Mouse (Mus musculus): Measurements from ENCODE around the gene Pllp. TPM values are rescaled to one million over a fixed set of nuclear protein-coding genes. Genes with fewer than 3 reads are reported as not detected.

Gene Pllp
- polyA plus RNA-seq, 1 experiment from 2014 or later, result 12.1 TPM

- Histone ChIP-seq H3K4me2 (no peak overlapping the region), H3K27me3 (peaks cover 28% of the 10 kb centered on the region), H3K9me3 (replicated peaks) (no peaks in the 10 kb centered on the region), H3K4me3 (replicated peaks) (no peak overlapping the region), H3K36me3 (no peaks in the 10 kb centered on the region), H3K9ac (no peak overlapping the region), H3K4me1 (peaks cover 24% of the 10 kb centered on the region), H3K27ac (no peak overlapping the region)
- WGBS, result 80% methylated on average over 4 of the region's 4 CpGs
- no peak for ATAC-seq (replicated peaks; ENCODE audit: low FRiP score)
Measured at GRCm38 (mm10) chr8:94700421-94700935, 4.4 kb upstream of the Pllp start.

- Histone ChIP-seq H3K27me3 (peaks cover 39% of the 10 kb centered on the region), H3K4me2 (no peak overlapping the region), H3K4me1 (peaks cover 30% of the 10 kb centered on the region), H3K9me3 (replicated peaks) (no peaks in the 10 kb centered on the region), H3K36me3 (no peaks in the 10 kb centered on the region), H3K9ac (no peak overlapping the region), H3K4me3 (replicated peaks) (no peak overlapping the region), H3K27ac (no peak overlapping the region)
- WGBS, result 77% methylated on average over 16 of the region's 16 CpGs
- ATAC-seq (replicated peaks; ENCODE audit: low FRiP score), result no peak
Measured at GRCm38 (mm10) chr8:94699366-94699765, 3.3 kb upstream of the Pllp start.

DNA sequence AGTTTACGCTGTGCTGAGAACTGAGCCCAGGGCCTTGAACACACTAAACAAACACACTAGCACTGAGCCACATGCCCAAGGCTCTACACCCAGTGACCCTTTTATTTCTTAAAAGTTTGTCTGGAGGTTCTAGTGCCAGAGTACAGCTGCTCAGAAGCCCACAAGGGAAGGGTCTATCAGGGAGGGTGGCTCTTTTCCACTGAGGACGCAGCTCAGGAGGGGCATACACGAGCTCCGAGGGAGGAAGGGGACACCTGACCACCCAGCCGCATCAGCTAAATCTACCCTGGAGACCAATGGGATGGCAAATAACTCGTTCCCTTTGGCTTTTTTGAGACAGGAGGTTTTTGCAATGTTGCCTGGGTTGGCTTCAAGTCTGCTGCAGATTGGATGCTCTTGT lies 1.9 kb upstream of the Pllp start:
- 84% methylated on average over 6 of the region's 6 CpGs for WGBS

DNA sequence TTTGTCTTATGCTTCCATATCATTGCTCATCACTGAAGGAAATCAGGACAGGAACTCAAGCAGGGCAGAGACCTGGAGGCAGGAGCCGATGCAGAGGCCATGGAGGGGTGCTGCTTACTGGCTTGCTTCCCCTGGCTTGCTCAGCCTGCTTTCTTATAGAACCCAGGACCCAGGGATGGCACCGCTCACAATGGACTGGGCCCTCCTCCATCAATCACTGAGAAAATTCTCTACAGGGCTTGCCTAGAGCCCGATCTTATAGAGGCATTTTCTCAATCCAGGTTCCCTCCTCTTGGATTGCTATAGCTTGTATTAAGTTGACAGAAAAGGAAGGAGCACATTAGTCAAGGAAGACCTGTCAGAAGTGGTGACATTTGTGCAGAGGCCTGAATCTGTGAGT lies 488 bp upstream of the Pllp start:
- Histone ChIP-seq H3K4me3 (replicated peaks) (no peak overlapping the region; the same call in 1 of the 2 replicates), H3K9ac (no peak overlapping the region), H3K9me3 (replicated peaks) (no peaks in the 10 kb centered on the region), H3K4me1 (peaks cover 21% of the 10 kb centered on the region), H3K27ac (no peak overlapping the region), H3K36me3 (no peaks in the 10 kb centered on the region), H3K27me3 (peaks cover 65% of the 10 kb centered on the region), H3K4me2 (peak overlapping the region; percentile 75)
- ATAC-seq (replicated peaks; ENCODE audit: low FRiP score), result no peak
- 54% methylated on average over 3 of the region's 3 CpGs for WGBS

More for the DNA sequence above, 1.9 kb upstream of the Pllp start:
- Histone ChIP-seq H3K9ac (no peak overlapping the region), H3K9me3 (replicated peaks) (no peaks in the 10 kb centered on the region), H3K4me3 (replicated peaks) (no peak overlapping the region), H3K36me3 (no peaks in the 10 kb centered on the region), H3K4me1 (peaks cover 26% of the 10 kb centered on the region), H3K27me3 (peaks cover 54% of the 10 kb centered on the region), H3K4me2 (no peak overlapping the region), H3K27ac (no peak overlapping the region)
- ATAC-seq (replicated peaks; ENCODE audit: low FRiP score), result no peak

- H3K4me2 ChIP-seq, result peak overlapping the region; percentile 75
- 1% methylated on average over 31 of the region's 31 CpGs for WGBS
- H3K4me3 ChIP-seq (replicated peaks), result peak overlapping the region; percentile 50
- H3K27me3 ChIP-seq, result peaks cover 65% of the 10 kb centered on the region
- peaks cover 21% of the 10 kb centered on the region for H3K4me1 ChIP-seq
- H3K9me3 ChIP-seq (replicated peaks), result no peaks in the 10 kb centered on the region
- H3K36me3 ChIP-seq, result no peaks in the 10 kb centered on the region
- no peak overlapping the region for H3K27ac ChIP-seq
- peak overlapping the region; percentile 38 for H3K9ac ChIP-seq
- peak; percentile 68 for ATAC-seq (replicated peaks; ENCODE audit: low FRiP score)
Measured at GRCm38 (mm10) chr8:94695341-94695993, 611 bp downstream of the Pllp start.

DNA sequence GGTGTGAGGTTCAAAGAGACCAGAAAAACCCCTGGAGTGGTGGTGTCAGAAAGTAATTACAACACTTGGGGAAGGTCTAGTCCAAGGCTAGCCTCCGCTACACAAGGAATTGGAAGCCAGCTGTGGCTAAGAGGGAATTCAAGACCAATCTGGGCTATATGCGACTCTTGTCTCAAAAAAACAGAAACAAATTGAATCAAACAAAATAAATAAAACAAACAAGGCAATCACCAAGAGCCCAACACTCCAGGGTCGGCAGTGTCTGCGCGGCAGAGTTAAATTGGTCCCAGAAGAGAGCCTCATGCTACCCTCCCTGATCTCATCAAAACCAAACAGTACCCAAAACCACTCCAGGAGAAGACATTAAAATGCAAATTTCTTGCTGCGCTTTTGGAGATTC lies 1.4 kb downstream of the Pllp start:
- ATAC-seq (replicated peaks; ENCODE audit: low FRiP score), result no peak
- WGBS, result 5% methylated on average over 6 of the region's 6 CpGs
- Histone ChIP-seq H3K9ac (no peak overlapping the region), H3K4me3 (replicated peaks) (peak overlapping the region; percentile 50), H3K4me1 (peaks cover 21% of the 10 kb centered on the region), H3K9me3 (replicated peaks) (no peaks in the 10 kb centered on the region), H3K27me3 (peaks cover 65% of the 10 kb centered on the region), H3K4me2 (peak overlapping the region; percentile 75), H3K27ac (no peak overlapping the region), H3K36me3 (no peaks in the 10 kb centered on the region)

DNA sequence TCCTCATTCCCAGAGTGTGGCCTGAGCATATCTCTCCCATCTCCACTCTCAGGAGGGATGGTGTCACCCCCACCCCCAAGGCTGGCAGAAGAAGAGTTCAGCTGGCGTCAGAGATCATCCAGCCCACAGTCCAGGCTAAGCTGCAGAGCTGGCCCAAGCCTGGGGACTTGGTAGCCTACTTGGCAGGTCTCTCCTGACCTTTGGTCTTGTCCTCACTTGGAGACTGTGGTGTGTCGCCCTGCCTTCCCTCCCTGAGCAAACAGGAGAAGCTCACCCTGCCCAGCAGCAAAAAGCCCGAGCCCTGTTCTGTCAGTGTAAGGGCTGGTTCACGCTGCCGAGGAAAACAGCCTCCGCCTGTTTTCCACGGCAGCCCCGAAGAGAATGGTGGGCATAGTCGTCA lies 10.1 kb downstream of the Pllp start:
- ATAC-seq (replicated peaks; ENCODE audit: low FRiP score), result no peak
- 64% methylated on average over 9 of the region's 9 CpGs for WGBS
- Histone ChIP-seq H3K9ac (no peak overlapping the region), H3K27ac (no peak overlapping the region), H3K4me2 (no peak overlapping the region), H3K27me3 (no peaks in the 10 kb centered on the region), H3K4me3 (replicated peaks) (no peak overlapping the region), H3K36me3 (no peaks in the 10 kb centered on the region), H3K9me3 (replicated peaks) (no peaks in the 10 kb centered on the region), H3K4me1 (no peaks in the 10 kb centered on the region)

DNA sequence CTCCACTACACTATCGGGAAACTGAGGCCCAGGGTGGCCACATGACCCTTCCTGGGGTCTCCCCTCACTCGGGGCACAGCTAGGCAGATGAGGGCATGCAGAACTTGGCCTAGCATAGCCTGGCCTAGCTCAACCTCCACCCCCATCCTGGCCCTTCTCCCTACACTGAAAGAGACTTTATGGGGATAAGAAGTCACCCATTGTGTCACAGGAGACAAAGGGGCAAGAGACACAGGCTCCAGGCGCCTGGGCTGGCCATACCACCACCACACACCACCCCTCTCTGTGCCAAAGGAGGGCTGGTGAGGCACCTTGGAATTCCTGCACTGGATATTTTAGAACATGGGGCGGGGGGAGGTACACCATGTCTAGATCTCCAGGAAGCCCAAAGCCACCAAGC lies 11.8 kb downstream of the Pllp start:
- Histone ChIP-seq H3K36me3 (no peaks in the 10 kb centered on the region), H3K4me1 (no peaks in the 10 kb centered on the region), H3K4me2 (no peak overlapping the region), H3K4me3 (replicated peaks) (no peak overlapping the region), H3K9me3 (replicated peaks) (0 out of 2 replicates have a peak, but pooled peaks cover 2% of the 10 kb centered on the region), H3K9ac (no peak overlapping the region), H3K27ac (no peak overlapping the region), H3K27me3 (no peaks in the 10 kb centered on the region)
- no peak for ATAC-seq (replicated peaks; ENCODE audit: low FRiP score)
- 86% methylated on average over 4 of the region's 4 CpGs for WGBS

GRCm38 (mm10) chr8:94682732-94683524 lies 13.2 kb downstream of the Pllp start:
- WGBS, result 77% methylated on average over 16 of the region's 16 CpGs
- no peak overlapping the region for H3K9ac ChIP-seq

DNA sequence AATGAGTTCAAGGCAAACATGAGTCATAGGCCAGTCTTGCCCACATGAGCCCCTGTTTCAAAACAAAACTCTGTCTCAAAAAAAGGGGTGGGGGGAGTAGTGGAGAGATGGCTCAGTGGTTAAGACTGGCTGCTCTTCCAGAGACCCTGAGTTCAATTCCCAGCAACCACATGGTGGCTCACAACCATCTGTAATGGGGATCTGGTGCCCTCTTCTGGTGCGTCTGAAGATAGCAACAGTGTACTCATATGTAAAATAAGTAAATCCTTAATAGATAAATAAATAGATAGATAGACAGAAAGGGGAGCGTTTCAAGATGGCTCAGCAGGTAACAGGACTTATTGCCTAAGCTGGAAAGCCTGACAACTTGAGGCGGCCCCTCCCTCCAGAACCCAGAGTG lies 15.7 kb downstream of the Pllp start:
- ATAC-seq (replicated peaks; ENCODE audit: low FRiP score), result no peak
- Histone ChIP-seq H3K4me1 (no peaks in the 10 kb centered on the region; the same call in 1 of the 2 replicates), H3K9me3 (replicated peaks) (0 out of 2 replicates have a peak, but pooled peaks cover 2% of the 10 kb centered on the region), H3K4me2 (no peak overlapping the region), H3K36me3 (no peaks in the 10 kb centered on the region), H3K27me3 (no peaks in the 10 kb centered on the region), H3K27ac (no peak overlapping the region), H3K9ac (no peak overlapping the region), H3K4me3 (replicated peaks) (no peak overlapping the region)
- WGBS, result 88% methylated on average over 3 of the region's 3 CpGs

More at GRCm38 (mm10) chr8:94682732-94683524, 13.2 kb downstream of the Pllp start:
- Histone ChIP-seq H3K4me2 (no peak overlapping the region), H3K4me3 (replicated peaks) (no peak overlapping the region), H3K4me1 (no peaks in the 10 kb centered on the region; the same call in 1 of the 2 replicates), H3K36me3 (no peaks in the 10 kb centered on the region), H3K27me3 (no peaks in the 10 kb centered on the region), H3K27ac (peak overlapping the region; percentile 70), H3K9me3 (replicated peaks) (0 out of 2 replicates have a peak, but pooled peaks cover 2% of the 10 kb centered on the region)
- ATAC-seq (replicated peaks; ENCODE audit: low FRiP score), result peak; percentile 66

- WGBS, result 50% methylated on average over 9 of the region's 9 CpGs
- no peaks in the 10 kb centered on the region; the same call in 1 of the 2 replicates for H3K4me1 ChIP-seq
- ATAC-seq (replicated peaks; ENCODE audit: low FRiP score), result no peak
Measured at GRCm38 (mm10) chr8:94678582-94678981, 17.5 kb downstream of the Pllp start.

GRCm38 (mm10) chr8:94675923-94676322 lies 20.2 kb downstream of the Pllp start:
- no peak overlapping the region for H3K4me3 ChIP-seq (replicated peaks)
- 0 out of 2 replicates have a peak, but pooled peaks cover 2% of the 10 kb centered on the region for H3K9me3 ChIP-seq (replicated peaks)
- peaks cover 42% of the 10 kb centered on the region for H3K36me3 ChIP-seq
- H3K9ac ChIP-seq, result no peak overlapping the region
- no peak for ATAC-seq (replicated peaks; ENCODE audit: low FRiP score)
- WGBS, result 83% methylated on average over 6 of the region's 6 CpGs
- no peak overlapping the region for H3K4me2 ChIP-seq
- H3K27me3 ChIP-seq, result no peaks in the 10 kb centered on the region
- H3K27ac ChIP-seq, result no peak overlapping the region
- H3K4me1 ChIP-seq, result no peaks in the 10 kb centered on the region; the same call in 1 of the 2 replicates

More at GRCm38 (mm10) chr8:94678582-94678981, 17.5 kb downstream of the Pllp start:
- no peak overlapping the region for H3K4me3 ChIP-seq (replicated peaks)
- no peak overlapping the region for H3K4me2 ChIP-seq
- H3K36me3 ChIP-seq, result peaks cover 15% of the 10 kb centered on the region
- no peak overlapping the region for H3K9ac ChIP-seq
- peak overlapping the region; percentile 66 for H3K27ac ChIP-seq
- no peaks in the 10 kb centered on the region for H3K27me3 ChIP-seq
- H3K9me3 ChIP-seq (replicated peaks), result 0 out of 2 replicates have a peak, but pooled peaks cover 2% of the 10 kb centered on the region

All from kidney, embryonic 15.5 days (tissue).